In the genomic region with DNA sequence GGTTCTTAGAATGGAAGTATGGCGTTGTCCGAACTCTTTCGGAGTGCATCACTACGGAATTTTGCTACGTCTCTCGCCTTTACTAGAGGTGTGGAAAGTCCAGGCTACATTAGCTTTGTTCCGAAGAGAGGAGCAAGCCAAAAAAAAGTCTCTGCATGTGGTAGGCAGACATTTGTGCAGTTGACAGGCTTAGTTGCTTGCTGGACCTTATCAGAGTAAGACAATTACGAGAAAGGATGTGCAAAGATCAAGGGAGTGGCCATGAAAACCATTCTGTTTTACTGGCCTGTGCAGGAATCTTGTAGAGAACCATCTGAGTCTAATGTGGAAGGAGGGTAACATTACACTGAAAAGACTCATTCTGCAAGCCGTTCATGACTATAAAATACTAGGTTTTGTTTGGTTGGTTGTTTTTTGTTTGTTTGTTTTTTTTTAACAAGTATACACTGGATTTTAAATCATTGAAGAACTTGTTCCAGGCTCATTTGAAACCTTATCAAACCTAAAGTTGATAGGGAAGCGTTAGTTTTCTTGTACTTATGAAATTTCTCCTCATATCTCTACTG, we compare ENCODE assay signal across 8 mouse cellular contexts. TPM values are rescaled to one million over a fixed set of nuclear protein-coding genes. Genes with fewer than 3 reads are reported as not detected.
DNase-seq lines count a peak whose midpoint lies in the region; ATAC-seq and TF ChIP-seq lines count a peak whose summit lies in the region.

No protein-coding gene starts in this region.

- no peaks in the 10 kb centered on the region for H3K27me3 ChIP-seq in cerebellum, adult 2 months (ENCODE audit: control insufficient read depth, insufficient read depth, low read length)
- no peaks in the 10 kb centered on the region for H3K27me3 ChIP-seq in neural tube, embryonic 11.5 days (ENCODE audit: control insufficient read depth, insufficient read depth, low read length)
- no peaks in the 10 kb centered on the region for H3K27me3 ChIP-seq in limb, embryonic 13.5 days
- no peaks in the 10 kb centered on the region for H3K27me3 ChIP-seq in stomach, embryonic 16.5 days (ENCODE audit: control insufficient read depth, insufficient read depth, low read length)

- H3K36me3 ChIP-seq in neural tube, embryonic 11.5 days (ENCODE audit: control insufficient read depth, insufficient read depth, low read length), result no peaks in the 10 kb centered on the region
- no peaks in the 10 kb centered on the region for H3K36me3 ChIP-seq in limb, embryonic 13.5 days
- no peaks in the 10 kb centered on the region for H3K36me3 ChIP-seq in stomach, embryonic 16.5 days (ENCODE audit: control insufficient read depth, insufficient read depth, low read length)

- H3K4me2 ChIP-seq in neural tube, embryonic 11.5 days (ENCODE audit: low read depth), result peak overlapping the region; percentile 79
- peak overlapping the region; percentile 90 for H3K4me2 ChIP-seq in limb, embryonic 13.5 days (replicated peaks)
- H3K4me2 ChIP-seq in stomach, embryonic 16.5 days (ENCODE audit: low read depth, low read length), result peak overlapping the region; percentile 90

- H3K9ac ChIP-seq in neural tube, embryonic 11.5 days (ENCODE audit: low read length), result peak overlapping the region; percentile 76
- H3K9ac ChIP-seq in limb, embryonic 13.5 days, result peak overlapping the region; percentile 84
- peak overlapping the region; percentile 91 for H3K9ac ChIP-seq in stomach, embryonic 16.5 days (ENCODE audit: low read length)

- H3K4me1 ChIP-seq in cerebellum, adult 2 months (ENCODE audit: control insufficient read depth, insufficient read depth, low read length), result no peaks in the 10 kb centered on the region
- peaks cover 6% of the 10 kb centered on the region for H3K4me1 ChIP-seq in neural tube, embryonic 11.5 days (ENCODE audit: control insufficient read depth, insufficient read depth, low read length)
- peaks cover 14% of the 10 kb centered on the region for H3K4me1 ChIP-seq in limb, embryonic 13.5 days
- no peaks in the 10 kb centered on the region for H3K4me1 ChIP-seq in stomach, embryonic 16.5 days (ENCODE audit: control insufficient read depth, insufficient read depth, low read length)

- no peaks in the 10 kb centered on the region for H3K9me3 ChIP-seq in neural tube, embryonic 11.5 days (ENCODE audit: control insufficient read depth, low read length)
- no peaks in the 10 kb centered on the region for H3K9me3 ChIP-seq in limb, embryonic 13.5 days
- H3K9me3 ChIP-seq in stomach, embryonic 16.5 days (replicated peaks; ENCODE audit: control insufficient read depth, low read length), result no peaks in the 10 kb centered on the region

- H3K4me3 ChIP-seq in cerebellum, adult 2 months (replicated peaks; ENCODE audit: insufficient read depth, low read depth, low read length), result peak overlapping the region; percentile 62
- peak overlapping the region; percentile 97 for H3K4me3 ChIP-seq in neural tube, embryonic 11.5 days (ENCODE audit: low read depth, low read length)
- peak overlapping the region; percentile 95 for H3K4me3 ChIP-seq in limb, embryonic 13.5 days
- peak overlapping the region; percentile 96 for H3K4me3 ChIP-seq in stomach, embryonic 16.5 days (replicated peaks; ENCODE audit: low read length)

- no peak for DNase-seq in cerebellum, adult 2 months
- no peak for DNase-seq in cerebellum, postnatal 14 days
- DNase-seq in neural tube, embryonic 11.5 days (ENCODE audit: low spot score), result no peak
- no peak for DNase-seq in neural tube, embryonic 10.5 days (ENCODE audit: extremely low spot score, low spot score)
- no peak for DNase-seq in gastrocnemius, adult 8-10 months (ENCODE audit: low spot score in 2 of 2)
- no peak for DNase-seq in layer of hippocampus, adult 8-10 months (ENCODE audit: low spot score in 2 of 2)

- TF ChIP-seq POLR2A in cerebellum, adult 2 months (IDR thresholded peaks at IDR 0.05; ENCODE audit: borderline replicate concordance, insufficient read depth, low read length), result no peak

- WGBS in cerebellum, adult 2 months, result 12% methylated on average over 10 of the region's 10 CpGs
- WGBS in neural tube, embryonic 11.5 days, result 18% methylated on average over 10 of the region's 10 CpGs
- 20% methylated on average over 10 of the region's 10 CpGs for WGBS in limb, embryonic 13.5 days
- WGBS in stomach, embryonic 16.5 days, result 13% methylated on average over 10 of the region's 10 CpGs

- no peak for TF ChIP-seq CTCF in cerebellum, adult 2 months (IDR thresholded peaks at IDR 0.05; ENCODE audit: borderline replicate concordance, insufficient read depth, low read depth, low read length)

- H3K27ac ChIP-seq in cerebellum, adult 2 months (ENCODE audit: insufficient read depth, low read length), result no peak overlapping the region
- H3K27ac ChIP-seq in neural tube, embryonic 11.5 days (ENCODE audit: low read depth, low read length), result no peak overlapping the region
- no peak overlapping the region for H3K27ac ChIP-seq in limb, embryonic 13.5 days
- H3K27ac ChIP-seq in stomach, embryonic 16.5 days (ENCODE audit: low read length), result no peak overlapping the region

- ATAC-seq in neural tube, embryonic 11.5 days (ENCODE audit: insufficient read depth, low FRiP score, low TSS enrichment), result no peak
- no peak for ATAC-seq in limb, embryonic 13.5 days (ENCODE audit: low FRiP score, low read depth)
- ATAC-seq in stomach, embryonic 16.5 days (ENCODE audit: insufficient read depth, low FRiP score), result no peak

RNA-seq across cellular contexts. Expression of gene Zzef1, which starts 0.8 kb away (rescaled TPM):
- polyA plus RNA-seq in cerebellum, adult 2 months (2012; rRNA removed), result 35.3 and 37.4 TPM in 2 replicates
- 10.0 and 10.6 TPM in 2 replicates for polyA plus RNA-seq in neural tube, embryonic 11.5 days (2014; fragmentation: Nextera tagmentation; extraction: Ambion mirVana)
- 9.2 and 10.4 TPM in 2 replicates for polyA plus RNA-seq in limb, embryonic 13.5 days (2015; fragmentation: Nextera tagmentation; extraction: Ambion mirVana)
- polyA plus RNA-seq in stomach, embryonic 16.5 days (2015; fragmentation: Nextera tagmentation; extraction: Ambion mirVana), result 8.7 and 9.5 TPM in 2 replicates
- 10 to 100 TPM; 10.8 to 13.0 (median 11.8) TPM for total RNA-seq in gastrocnemius, adult 8-10 months (2022)
- 10 to 100 TPM; 41.5 to 51.8 (median 45.2) TPM for total RNA-seq in layer of hippocampus, adult 8-10 months (2022)

RNA-seq across cellular contexts. Expression of gene Cyb5d2, which starts 0.9 kb away (rescaled TPM):
- polyA plus RNA-seq in cerebellum, adult 2 months (2012; rRNA removed), result 14.2 and 16.4 TPM in 2 replicates
- 2.8 and 3.4 TPM in 2 replicates for polyA plus RNA-seq in neural tube, embryonic 11.5 days (2014; fragmentation: Nextera tagmentation; extraction: Ambion mirVana)
- 6.5 and 6.7 TPM in 2 replicates for polyA plus RNA-seq in limb, embryonic 13.5 days (2015; fragmentation: Nextera tagmentation; extraction: Ambion mirVana)
- 5.1 and 6.5 TPM in 2 replicates for polyA plus RNA-seq in stomach, embryonic 16.5 days (2015; fragmentation: Nextera tagmentation; extraction: Ambion mirVana)
- 10 to 100 TPM; 20.2 to 24.0 (median 22.2) TPM for total RNA-seq in gastrocnemius, adult 8-10 months (2022)
- 10 to 100 TPM; 17.3 to 19.6 (median 18.8) TPM for total RNA-seq in layer of hippocampus, adult 8-10 months (2022)
